Mouse (Mus musculus) lung, postnatal 0 days (tissue): ENCODE data around the gene Tmem240.

Experiments used
- CTCF ChIP-seq: IDR thresholded peaks from 2 replicates; pipeline ENCODE4 v1.5.1; 2016; ENCODE audit warnings: antibody characterized with exemption, mild to moderate bottlenecking
- EP300 ChIP-seq: IDR thresholded peaks from 2 replicates; pipeline ENCODE4 v1.6.1; 2016; ENCODE audit warnings: antibody characterized with exemption, mild to moderate bottlenecking, control low read depth

DNA sequence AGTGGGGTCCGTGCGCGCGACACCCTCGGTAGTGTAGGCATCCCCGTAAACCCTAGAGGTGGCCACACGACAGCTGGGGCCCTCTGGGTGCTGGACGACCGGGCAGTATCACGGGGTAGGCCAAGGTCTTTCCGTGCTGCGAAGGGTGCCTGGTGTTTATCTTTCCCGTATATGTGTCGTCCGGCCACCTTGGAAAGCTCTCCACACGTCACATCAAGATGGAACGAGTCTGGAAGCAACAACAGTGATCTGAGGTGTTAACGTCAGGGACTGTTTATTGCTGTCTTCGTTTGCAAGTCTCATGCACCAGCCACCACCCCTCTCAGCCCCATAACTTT is 29.0 kb upstream of the Tmem240 start:
- no peak for TF ChIP-seq CTCF
- TF ChIP-seq EP300: no peak
